Mouse (Mus musculus): Measurements from ENCODE around the gene Gm1527. TPM values are rescaled to one million over a fixed set of nuclear protein-coding genes. Genes with fewer than 3 reads are reported as not detected.
"Not testable (repeated sequence)": the region's sequence is repeated elsewhere in the genome, so short reads cannot be mapped to it uniquely, and the experiment has no call there.

Gene Gm1527
- not detected in 2 replicates for polyA plus RNA-seq (2014; fragmentation: Nextera tagmentation; extraction: Ambion mirVana)

- Histone ChIP-seq H3K4me2 (ENCODE audit: low read length) (no peak within 1 kb of the TSS), H3K4me3 (ENCODE audit: control insufficient read depth in 1 of 2, insufficient read depth in 1 of 2, low read depth in 1 of 2, low read length in 2 of 2) (no peak within 1 kb of the TSS), H3K4me1 (ENCODE audit: control insufficient read depth in 2 of 2, insufficient read depth in 2 of 2, low read length in 2 of 2) (no peaks in the 10 kb centered on the region), H3K9ac (ENCODE audit: low read length) (no peak within 1 kb of the TSS), H3K27me3 (ENCODE audit: control insufficient read depth, insufficient read depth, low read length) (no peaks in the 10 kb centered on the region), H3K9me3 (ENCODE audit: control insufficient read depth, low read length) (no peaks in the 10 kb centered on the region), H3K36me3 (ENCODE audit: control insufficient read depth, insufficient read depth, low read length) (no peaks in the 10 kb centered on the region), H3K27ac (replicated peaks in 1 of 2; ENCODE audit: control insufficient read depth in 1 of 2, insufficient read depth in 1 of 2, low read depth in 2 of 2, low read length in 2 of 2) (no peak within 1 kb of the TSS)
- 62% methylated on average over 1 of the region's 1 CpGs for WGBS
- no peak for ATAC-seq (ENCODE audit: insufficient number of reproducible peaks, insufficient read depth, low FRiP score, low read depth)
Observed at GRCm38 (mm10) chr3:28892317-28892716, at the start of gene Gm1527. Gene Gm1527 (plus strand): TSS chr3:28892617.

- no peak overlapping the region for H3K4me2 ChIP-seq (ENCODE audit: low read length)
- no peaks in the 10 kb centered on the region for H3K27me3 ChIP-seq (ENCODE audit: control insufficient read depth, insufficient read depth, low read length)
- H3K9ac ChIP-seq (ENCODE audit: low read length): no peak overlapping the region
- no peaks in the 10 kb centered on the region for H3K36me3 ChIP-seq (ENCODE audit: control insufficient read depth, insufficient read depth, low read length)
- 66% methylated on average over 8 of the region's 8 CpGs for WGBS
- no peak for ATAC-seq (ENCODE audit: insufficient number of reproducible peaks, insufficient read depth, low FRiP score, low read depth)
- H3K9me3 ChIP-seq (ENCODE audit: control insufficient read depth, low read length): no peaks in the 10 kb centered on the region
- peaks cover 0 to 10% of the 10 kb centered on the region in 2 experiments; a peak in 2 of 4 replicates for H3K4me1 ChIP-seq (ENCODE audit: control insufficient read depth in 2 of 2, insufficient read depth in 2 of 2, low read length in 2 of 2)
- H3K4me3 ChIP-seq (ENCODE audit: control insufficient read depth in 1 of 2, insufficient read depth in 1 of 2, low read depth in 1 of 2, low read length in 2 of 2): no peak overlapping the region
- H3K27ac ChIP-seq (replicated peaks in 1 of 2; ENCODE audit: control insufficient read depth in 1 of 2, insufficient read depth in 1 of 2, low read depth in 2 of 2, low read length in 2 of 2): no peak overlapping the region
Observed at GRCm38 (mm10) chr3:28843231-28843630, 49.2 kb upstream of the Gm1527 start.

- Histone ChIP-seq H3K4me1 (ENCODE audit: control insufficient read depth in 2 of 2, insufficient read depth in 2 of 2, low read length in 2 of 2) (peaks cover 0 to 5% of the 10 kb centered on the region in 2 experiments; a peak in 1 of 4 replicates), H3K36me3 (ENCODE audit: control insufficient read depth, insufficient read depth, low read length) (no peaks in the 10 kb centered on the region), H3K27me3 (ENCODE audit: control insufficient read depth, insufficient read depth, low read length) (no peaks in the 10 kb centered on the region), H3K4me2 (ENCODE audit: low read length) (no peak overlapping the region), H3K9me3 (ENCODE audit: control insufficient read depth, low read length) (no peaks in the 10 kb centered on the region), H3K4me3 (ENCODE audit: control insufficient read depth in 1 of 2, insufficient read depth in 1 of 2, low read depth in 1 of 2, low read length in 2 of 2) (no peak overlapping the region), H3K9ac (ENCODE audit: low read length) (no peak overlapping the region), H3K27ac (replicated peaks in 1 of 2; ENCODE audit: control insufficient read depth in 1 of 2, insufficient read depth in 1 of 2, low read depth in 2 of 2, low read length in 2 of 2) (no peak overlapping the region)
- ATAC-seq (ENCODE audit: insufficient number of reproducible peaks, insufficient read depth, low FRiP score, low read depth): no peak
Observed at GRCm38 (mm10) chr3:28847115-28847514, 45.3 kb upstream of the Gm1527 start.

GRCm38 (mm10) chr3:28852174-28852573 is 40.2 kb upstream of the Gm1527 start:
- not testable (repeated sequence) for H3K36me3 ChIP-seq (ENCODE audit: control insufficient read depth, insufficient read depth, low read length); ATAC-seq (ENCODE audit: insufficient number of reproducible peaks, insufficient read depth, low FRiP score, low read depth); H3K27me3 ChIP-seq (ENCODE audit: control insufficient read depth, insufficient read depth, low read length); H3K4me1 ChIP-seq (ENCODE audit: control insufficient read depth in 2 of 2, insufficient read depth in 2 of 2, low read length in 2 of 2); H3K4me2 ChIP-seq (ENCODE audit: low read length); H3K9me3 ChIP-seq (ENCODE audit: control insufficient read depth, low read length); H3K27ac ChIP-seq (replicated peaks in 1 of 2; ENCODE audit: control insufficient read depth in 1 of 2, insufficient read depth in 1 of 2, low read depth in 2 of 2, low read length in 2 of 2); H3K4me3 ChIP-seq (ENCODE audit: control insufficient read depth in 1 of 2, insufficient read depth in 1 of 2, low read depth in 1 of 2, low read length in 2 of 2); H3K9ac ChIP-seq (ENCODE audit: low read length)
- 84% methylated on average over 3 of the region's 3 CpGs for WGBS

GRCm38 (mm10) chr3:28859630-28860392 is 32.6 kb upstream of the Gm1527 start:
- not testable (repeated sequence) for H3K4me2 ChIP-seq (ENCODE audit: low read length); H3K36me3 ChIP-seq (ENCODE audit: control insufficient read depth, insufficient read depth, low read length); H3K27me3 ChIP-seq (ENCODE audit: control insufficient read depth, insufficient read depth, low read length); H3K9ac ChIP-seq (ENCODE audit: low read length); H3K4me1 ChIP-seq (ENCODE audit: control insufficient read depth in 2 of 2, insufficient read depth in 2 of 2, low read length in 2 of 2); H3K9me3 ChIP-seq (ENCODE audit: control insufficient read depth, low read length); H3K27ac ChIP-seq (replicated peaks in 1 of 2; ENCODE audit: control insufficient read depth in 1 of 2, insufficient read depth in 1 of 2, low read depth in 2 of 2, low read length in 2 of 2); H3K4me3 ChIP-seq (ENCODE audit: control insufficient read depth in 1 of 2, insufficient read depth in 1 of 2, low read depth in 1 of 2, low read length in 2 of 2); ATAC-seq (ENCODE audit: insufficient number of reproducible peaks, insufficient read depth, low FRiP score, low read depth)

GRCm38 (mm10) chr3:28896966-28897365 is 4.5 kb downstream of the Gm1527 start:
- not testable (repeated sequence) for H3K36me3 ChIP-seq (ENCODE audit: control insufficient read depth, insufficient read depth, low read length); H3K27ac ChIP-seq (replicated peaks in 1 of 2; ENCODE audit: control insufficient read depth in 1 of 2, insufficient read depth in 1 of 2, low read depth in 2 of 2, low read length in 2 of 2); H3K27me3 ChIP-seq (ENCODE audit: control insufficient read depth, insufficient read depth, low read length); H3K9ac ChIP-seq (ENCODE audit: low read length); H3K4me1 ChIP-seq (ENCODE audit: control insufficient read depth in 2 of 2, insufficient read depth in 2 of 2, low read length in 2 of 2); H3K4me3 ChIP-seq (ENCODE audit: control insufficient read depth in 1 of 2, insufficient read depth in 1 of 2, low read depth in 1 of 2, low read length in 2 of 2); H3K9me3 ChIP-seq (ENCODE audit: control insufficient read depth, low read length); ATAC-seq (ENCODE audit: insufficient number of reproducible peaks, insufficient read depth, low FRiP score, low read depth); H3K4me2 ChIP-seq (ENCODE audit: low read length)
- 60% methylated on average over 6 of the region's 6 CpGs for WGBS

GRCm38 (mm10) chr3:28965931-28966330 is 73.5 kb downstream of the Gm1527 start:
- ATAC-seq (ENCODE audit: insufficient number of reproducible peaks, insufficient read depth, low FRiP score, low read depth): no peak
- no peak overlapping the region for H3K9ac ChIP-seq (ENCODE audit: low read length)
- H3K4me3 ChIP-seq (ENCODE audit: control insufficient read depth in 1 of 2, insufficient read depth in 1 of 2, low read depth in 1 of 2, low read length in 2 of 2): no peak overlapping the region
- 82% methylated on average over 2 of the region's 2 CpGs for WGBS
- H3K4me1 ChIP-seq (ENCODE audit: control insufficient read depth in 2 of 2, insufficient read depth in 2 of 2, low read length in 2 of 2): no peaks in the 10 kb centered on the region
- H3K4me2 ChIP-seq (ENCODE audit: low read length): no peak overlapping the region
- no peak overlapping the region for H3K27ac ChIP-seq (replicated peaks in 1 of 2; ENCODE audit: control insufficient read depth in 1 of 2, insufficient read depth in 1 of 2, low read depth in 2 of 2, low read length in 2 of 2)
- H3K27me3 ChIP-seq (ENCODE audit: control insufficient read depth, insufficient read depth, low read length): no peaks in the 10 kb centered on the region
- no peaks in the 10 kb centered on the region for H3K9me3 ChIP-seq (ENCODE audit: control insufficient read depth, low read length)
- H3K36me3 ChIP-seq (ENCODE audit: control insufficient read depth, insufficient read depth, low read length): no peaks in the 10 kb centered on the region

- H3K27me3 ChIP-seq (ENCODE audit: control insufficient read depth, insufficient read depth, low read length): no peaks in the 10 kb centered on the region
- no peak for ATAC-seq (ENCODE audit: insufficient number of reproducible peaks, insufficient read depth, low FRiP score, low read depth)
Observed at GRCm38 (mm10) chr3:28968851-28969250, 76.4 kb downstream of the Gm1527 start.

More at GRCm38 (mm10) chr3:28968851-28969250, 76.4 kb downstream of the Gm1527 start:
- no peaks in the 10 kb centered on the region for H3K9me3 ChIP-seq (ENCODE audit: control insufficient read depth, low read length)
- H3K36me3 ChIP-seq (ENCODE audit: control insufficient read depth, insufficient read depth, low read length): no peaks in the 10 kb centered on the region
- H3K9ac ChIP-seq (ENCODE audit: low read length): no peak overlapping the region
- WGBS: 0% methylated on average over 4 of the region's 4 CpGs
- H3K27ac ChIP-seq (replicated peaks in 1 of 2; ENCODE audit: control insufficient read depth in 1 of 2, insufficient read depth in 1 of 2, low read depth in 2 of 2, low read length in 2 of 2): no peak overlapping the region
- H3K4me2 ChIP-seq (ENCODE audit: low read length): no peak overlapping the region
- no peaks in the 10 kb centered on the region for H3K4me1 ChIP-seq (ENCODE audit: control insufficient read depth in 2 of 2, insufficient read depth in 2 of 2, low read length in 2 of 2)
- no peak overlapping the region for H3K4me3 ChIP-seq (ENCODE audit: control insufficient read depth in 1 of 2, insufficient read depth in 1 of 2, low read depth in 1 of 2, low read length in 2 of 2)

Measured in heart, embryonic 14.5 days (tissue).